Mouse (Mus musculus) thymus, postnatal 25 days (tissue): Measurements from ENCODE around the gene Gngt2.

ENCODE experiments used
- DNase-seq: peaks from one replicate; pipeline ENCODE4 v3.0.0; 2022

The Gngt2 gene

GRCm38 (mm10) chr11:95827168-95827447 lies 9.9 kb upstream of the Gngt2 start:
- DNase-seq: peak; percentile 8

GRCm38 (mm10) chr11:95827464-95828085 lies 9.4 kb upstream of the Gngt2 start:
- DNase-seq: peak; percentile 76

- DNase-seq: peak; percentile 45
Measured at GRCm38 (mm10) chr11:95828181-95828964, 8.6 kb upstream of the Gngt2 start.

GRCm38 (mm10) chr11:95829526-95830050 lies 7.4 kb upstream of the Gngt2 start:
- peak; percentile 25 for DNase-seq

GRCm38 (mm10) chr11:95830411-95831275 lies 6.4 kb upstream of the Gngt2 start:
- DNase-seq: peak; percentile 78

- no peak for DNase-seq
Measured at GRCm38 (mm10) chr11:95831276-95831619, 5.8 kb upstream of the Gngt2 start.

- no peak for DNase-seq
Measured at GRCm38 (mm10) chr11:95831641-95832040, 5.4 kb upstream of the Gngt2 start.

- DNase-seq: peak; percentile 31
Measured at GRCm38 (mm10) chr11:95832129-95833005, 4.6 kb upstream of the Gngt2 start.

- DNase-seq: peak; percentile 72
Measured at GRCm38 (mm10) chr11:95833006-95833570, 3.9 kb upstream of the Gngt2 start.

- peak; percentile 64 for DNase-seq
Measured at GRCm38 (mm10) chr11:95833631-95834142, 3.3 kb upstream of the Gngt2 start.

- peak; percentile 94 for DNase-seq
Measured at GRCm38 (mm10) chr11:95834143-95834667, 2.8 kb upstream of the Gngt2 start.

GRCm38 (mm10) chr11:95834742-95835710 lies 2.0 kb upstream of the Gngt2 start:
- peak; percentile 75 for DNase-seq

GRCm38 (mm10) chr11:95835832-95836231 lies 1.2 kb upstream of the Gngt2 start:
- DNase-seq: no peak

- DNase-seq: no peak
Measured at GRCm38 (mm10) chr11:95836433-95836832, 583 bp upstream of the Gngt2 start.

- DNase-seq: no peak
Measured at GRCm38 (mm10) chr11:95838598-95838997, 1.6 kb downstream of the Gngt2 start.

- peak; percentile 36 for DNase-seq
Measured at GRCm38 (mm10) chr11:95838999-95839868, 2.2 kb downstream of the Gngt2 start.

GRCm38 (mm10) chr11:95840694-95841497 lies 3.9 kb downstream of the Gngt2 start:
- DNase-seq: peak; percentile 25

GRCm38 (mm10) chr11:95841498-95841830 lies 4.4 kb downstream of the Gngt2 start:
- peak; percentile 49 for DNase-seq
